Mouse (Mus musculus): Measurements from ENCODE around the gene Vwa2.

DNA sequence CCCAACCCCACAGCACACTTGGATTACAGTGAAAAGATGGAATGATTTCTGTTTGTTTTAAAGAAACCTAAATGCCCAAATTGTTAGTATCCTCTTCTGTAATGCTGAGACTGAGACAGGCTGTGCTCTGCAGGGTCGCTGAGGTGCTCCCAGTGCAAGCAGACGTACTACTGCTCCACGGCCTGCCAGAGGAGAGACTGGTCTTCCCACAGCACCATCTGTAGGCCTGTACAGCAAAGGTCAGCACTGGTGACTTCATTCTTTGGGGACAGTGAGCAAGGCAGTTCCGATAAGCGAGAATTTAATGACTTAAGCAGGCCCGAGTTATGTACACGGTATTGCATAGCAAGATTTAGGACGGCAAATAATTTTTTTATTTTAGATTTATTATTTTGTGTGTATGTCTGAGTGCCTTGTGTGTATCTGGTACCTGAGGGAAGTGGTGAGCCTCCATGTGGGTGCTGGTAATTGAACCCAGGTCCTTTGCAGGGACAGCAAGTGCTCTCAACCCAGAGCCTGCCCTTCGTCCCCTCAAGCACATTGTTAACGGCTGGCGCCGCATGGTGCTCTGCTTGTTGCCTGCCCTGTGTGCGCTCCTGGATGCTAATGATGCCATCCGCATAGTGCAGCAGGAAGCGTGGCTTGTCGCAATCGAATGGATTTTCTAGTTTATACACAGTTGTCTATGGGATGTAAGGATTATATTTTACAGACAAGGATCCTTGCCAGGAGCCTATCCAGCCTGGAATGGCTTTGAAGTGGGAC, 34.9 kb upstream of the Vwa2 start:
- peak in 1 of 2 experiments; percentile 3; a peak in 1 of 4 replicates for TF ChIP-seq CTCF (conservative IDR thresholded peaks at IDR 0.05 in 1 of 2, IDR thresholded peaks at IDR 0.05 in 1 of 2; ENCODE audit: low read depth in 2 of 2, low read length in 2 of 2)
- no peak for TF ChIP-seq USF1 (IDR thresholded peaks at IDR 0.05; ENCODE audit: low read depth, low read length)
- no peak for TF ChIP-seq POLR2A (IDR thresholded peaks at IDR 0.05; ENCODE audit: low read depth, low read length)
- TF ChIP-seq MAX (IDR thresholded peaks at IDR 0.05; ENCODE audit: low read length): no peak
- no peak for TF ChIP-seq RAD21 (IDR thresholded peaks at IDR 0.05; ENCODE audit: low read depth, low read length)
- no peak for TF ChIP-seq RCOR1 (conservative IDR thresholded peaks at IDR 0.05; ENCODE audit: low read depth, low read length)
- TF ChIP-seq PAX5 (IDR thresholded peaks at IDR 0.05; ENCODE audit: low read length): no peak
- no peak for TF ChIP-seq TBP (conservative IDR thresholded peaks at IDR 0.05; ENCODE audit: low read depth, low read length)

Data from CH12.LX (cell line).